Mouse (Mus musculus) erythroblast, embryonic 14.5 days (primary cell): ENCODE data around the gene Neurl2.

ENCODE experiments used
- GATA1 ChIP-seq: IDR thresholded peaks from 2 replicates; pipeline ENCODE4 v1.6.1; 2012; ENCODE audit warnings: low read length, inconsistent platforms, mixed read lengths
- TAL1 ChIP-seq: IDR thresholded peaks from 3 replicates; pipeline ENCODE4 v1.6.1; 2012; ENCODE audit warnings: low read length, inconsistent platforms, mixed read lengths

- no peak for TF ChIP-seq GATA1
- no peak for TF ChIP-seq TAL1
Observed at GRCm38 (mm10) chr2:164866741-164867551, 33.7 kb upstream of the Neurl2 start.
